Mouse (Mus musculus) small intestine, adult 2 months (tissue): ENCODE measurements at regions not wholly inside any gene's neighbourhood (a gene's known extent, or its start where the extent isn't known, plus 50 kb on each side); places are given as distances from the start of the nearest gene placed in this dataset.

Experiments used
- CTCF ChIP-seq: fragments of 200-500 bp; IDR thresholded peaks from 2 replicates; pipeline ENCODE4 v1.5.1; 2012; ENCODE audit warnings: low read depth, mild to moderate bottlenecking, control low read depth, inconsistent platforms, low read length, moderate library complexity, mixed read lengths; ENCODE audit not compliant: insufficient replicate concordance, insufficient read length; ENCODE audit errors: extremely low read depth
- POLR2A ChIP-seq: fragments of 200-500 bp; IDR thresholded peaks from 2 replicates; pipeline ENCODE4 v1.6.1; 2012; ENCODE audit warnings: low read depth, mild to moderate bottlenecking, control low read depth, inconsistent platforms, low read length, moderate library complexity

- TF ChIP-seq CTCF, result no peak
- no peak for TF ChIP-seq POLR2A
Observed at GRCm38 (mm10) chr17:10138847-10139246, 180.8 kb downstream of the Qk start.
